Mouse (Mus musculus) layer of hippocampus, adult 2 months (tissue): ENCODE measurements at regions not wholly inside any gene's neighbourhood (a gene's known extent, or its start where the extent isn't known, plus 50 kb on each side); places are given as distances from the start of the nearest gene placed in this dataset.
"Not testable (repeated sequence)": the region's sequence is repeated elsewhere in the genome, so short reads cannot be mapped to it uniquely, and the experiment has no call there.

Source experiments
- DNase-seq, 2 experiments: peaks; one replicate each; pipeline ENCODE4 v3.0.0; 2022; ENCODE audit warnings: low spot score in 2 of 2
- H3K27ac ChIP-seq: fragments of 200-600 bp; 2 replicates; pipeline ENCODE4 v1.8.1; 2022
- H3K4me3 ChIP-seq: fragments of 200-600 bp; 2 replicates; pipeline ENCODE4 v1.8.1; 2022; ENCODE audit warnings: mild to moderate bottlenecking
- CTCF ChIP-seq: fragments of 200-600 bp; conservative IDR thresholded peaks from 2 replicates; pipeline ENCODE4 v1.8.1; 2022; ENCODE audit warnings: antibody characterized with exemption, mild to moderate bottlenecking, moderate library complexity

DNA sequence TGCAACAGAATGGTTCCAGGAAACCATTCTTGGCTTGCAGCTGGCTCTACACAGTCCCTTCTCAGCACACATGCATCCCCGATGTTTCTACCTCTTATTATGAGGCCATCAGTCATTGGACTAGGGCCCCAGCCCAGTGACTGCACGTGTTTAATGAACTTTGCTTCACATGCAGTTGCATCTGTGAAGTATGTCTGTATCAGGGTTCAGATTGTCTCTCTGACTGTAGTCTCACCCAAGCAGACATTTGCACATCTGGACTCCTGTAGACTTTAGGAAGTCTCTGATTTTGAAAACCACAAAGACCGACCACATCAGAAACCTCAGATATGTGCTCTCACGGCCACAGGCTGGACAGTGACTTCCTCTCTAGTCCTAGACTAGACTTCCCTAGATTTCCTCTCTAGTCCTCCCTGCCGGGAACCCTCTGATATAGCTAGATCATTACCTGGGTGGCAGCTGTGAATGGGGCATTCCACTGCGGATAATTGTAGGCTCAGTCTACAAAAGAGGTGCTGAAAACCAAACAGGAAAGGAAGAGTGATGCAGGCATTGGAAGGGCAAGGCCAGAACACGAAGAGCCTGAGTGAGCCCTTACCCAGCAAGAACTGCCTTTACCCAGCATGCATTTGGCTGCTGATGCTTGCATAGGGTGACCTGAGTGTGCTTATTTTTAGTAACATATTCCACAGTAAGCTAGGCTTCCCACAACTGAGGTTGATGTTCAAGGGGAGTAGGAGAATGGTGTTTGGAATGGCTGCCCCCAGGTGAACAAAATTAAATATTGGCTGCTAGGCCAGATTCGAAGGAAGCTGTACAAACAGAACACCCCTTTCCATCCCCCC is 123.5 kb downstream of the Pmp22 start:
- TF ChIP-seq CTCF = no peak
- no peak for DNase-seq
- Histone ChIP-seq H3K27ac (no peak overlapping the region), H3K4me3 (no peak overlapping the region)

DNA sequence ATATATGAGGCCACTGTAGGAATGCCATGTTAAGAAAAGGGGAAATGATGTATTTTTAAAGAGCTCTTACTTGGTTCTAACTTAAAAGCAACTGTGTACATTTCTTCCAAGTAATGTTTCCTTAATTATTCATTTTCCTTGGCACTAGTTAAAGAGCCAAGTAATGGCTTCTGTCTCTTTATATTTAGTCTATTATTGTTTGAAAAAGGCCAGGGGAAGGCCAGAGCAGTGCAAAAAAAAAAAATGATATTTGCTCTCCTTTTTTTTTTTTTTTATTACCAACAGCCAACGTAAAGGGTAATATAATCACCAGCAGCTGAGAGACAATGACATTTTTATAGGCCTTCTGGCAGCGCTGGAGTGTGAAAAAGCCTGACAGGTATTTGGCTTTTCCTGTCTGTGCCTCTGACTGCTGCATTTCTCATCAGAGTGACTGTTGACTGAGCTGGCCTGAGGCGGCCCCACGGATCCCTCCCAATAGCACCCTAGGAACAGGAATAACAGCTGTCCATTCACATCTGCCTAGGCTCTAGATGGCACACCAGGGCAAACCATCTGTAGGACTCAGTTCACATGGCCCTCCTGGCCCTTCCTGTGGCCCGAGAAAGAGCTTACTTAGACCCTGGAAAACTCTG is 124.3 kb downstream of the Pmp22 start:
- H3K27ac ChIP-seq = no peak overlapping the region
- no peak overlapping the region for H3K4me3 ChIP-seq
- no peak for TF ChIP-seq CTCF
- DNase-seq = no peak

DNA sequence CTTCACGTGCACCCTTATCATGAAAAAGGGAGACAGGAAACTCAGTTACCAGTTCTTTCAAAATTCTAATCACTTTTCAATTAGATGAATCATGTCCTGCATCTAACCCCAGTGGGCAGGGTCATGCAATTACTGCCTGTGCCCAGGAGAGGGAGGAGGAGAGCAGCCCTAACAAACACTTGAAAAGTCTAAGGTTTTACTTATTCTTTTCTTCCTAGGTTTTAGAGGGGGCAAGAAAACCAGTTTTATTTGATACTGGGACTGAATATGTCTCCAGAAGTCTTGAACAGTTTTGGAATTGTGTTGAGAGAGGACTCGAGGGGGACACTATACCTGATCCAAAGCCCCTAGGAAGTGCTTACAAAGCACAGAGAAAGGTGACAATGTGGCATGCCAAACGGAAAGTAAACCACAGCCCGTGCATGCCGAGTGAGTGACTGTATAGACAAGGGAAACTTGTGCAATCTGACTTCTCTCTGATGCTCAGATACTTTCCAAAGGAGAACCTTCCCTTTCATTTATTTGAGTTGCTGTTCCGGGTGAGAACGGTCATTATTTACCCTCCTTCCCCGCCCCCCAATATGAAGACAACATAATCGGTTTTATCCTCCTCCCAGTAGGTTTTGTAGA is 135.8 kb downstream of the Pmp22 start:
- TF ChIP-seq CTCF = peak; percentile 84
- Histone ChIP-seq H3K4me3 (no peak overlapping the region), H3K27ac (no peak overlapping the region)
- DNase-seq = no peak

DNA sequence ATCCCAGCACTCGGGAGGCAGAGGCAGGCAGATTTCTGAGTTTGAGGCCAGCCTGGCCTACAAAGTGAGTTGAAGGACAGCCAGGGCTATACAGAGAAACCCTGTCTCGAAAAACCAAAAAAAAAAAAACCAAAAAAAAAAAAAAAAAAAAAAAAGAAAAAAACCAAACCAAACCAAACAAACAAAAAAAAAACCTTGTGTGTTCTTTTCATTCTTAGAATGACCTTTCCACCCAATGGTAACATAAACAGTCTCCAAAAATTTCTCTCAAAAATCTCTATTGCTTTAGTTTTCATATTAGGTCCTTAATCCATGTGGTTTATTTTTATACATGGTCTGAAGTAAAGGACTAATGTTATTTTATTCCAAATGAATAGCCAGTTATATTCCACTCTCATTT is 137.5 kb downstream of the Pmp22 start:
- H3K27ac ChIP-seq, H3K4me3 ChIP-seq, DNase-seq: not testable (repeated sequence)

DNA sequence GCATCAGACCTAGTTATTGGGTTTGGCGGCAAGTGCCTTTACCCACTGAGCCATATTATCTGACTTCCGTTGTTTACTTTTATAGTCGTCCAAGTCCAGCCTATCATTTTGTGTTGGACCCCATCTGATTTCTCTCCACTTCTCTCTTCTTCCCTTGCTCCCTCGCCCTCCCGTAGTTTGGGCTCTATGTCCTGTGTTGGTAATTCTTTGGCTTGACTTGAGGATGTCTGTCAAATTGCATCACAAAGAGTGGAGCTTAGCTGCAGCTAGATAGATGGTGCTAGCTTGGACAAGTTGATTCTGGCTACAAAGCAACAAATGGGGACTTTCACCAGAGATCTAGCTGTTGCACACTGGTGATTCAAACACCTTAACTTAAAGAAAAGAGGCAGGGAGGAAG is 147.9 kb downstream of the Pmp22 start:
- no peak for DNase-seq
- no peak overlapping the region for H3K27ac ChIP-seq
- no peak overlapping the region for H3K4me3 ChIP-seq
- TF ChIP-seq CTCF = no peak

DNA sequence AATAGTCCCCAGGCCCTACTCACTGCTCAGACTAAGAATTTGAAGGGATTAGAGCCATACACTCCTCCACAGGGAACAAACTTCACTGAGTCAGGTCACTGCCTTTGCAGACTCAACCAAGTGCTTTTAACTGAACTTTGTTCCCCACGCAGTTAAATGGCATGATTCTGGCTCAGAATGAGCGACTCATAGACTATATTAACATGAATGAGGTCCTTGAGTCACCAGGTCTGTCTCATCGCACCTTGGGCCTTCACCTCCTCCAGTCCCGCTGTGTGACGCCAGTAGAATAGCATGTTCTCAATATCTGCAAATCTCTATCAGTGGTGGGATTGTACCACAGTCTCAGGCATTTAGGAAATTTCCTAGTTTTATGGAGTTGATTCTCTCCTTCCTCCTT is 153.1 kb downstream of the Pmp22 start:
- no peak overlapping the region for H3K4me3 ChIP-seq
- no peak overlapping the region for H3K27ac ChIP-seq
- TF ChIP-seq CTCF = no peak
- DNase-seq = no peak

DNA sequence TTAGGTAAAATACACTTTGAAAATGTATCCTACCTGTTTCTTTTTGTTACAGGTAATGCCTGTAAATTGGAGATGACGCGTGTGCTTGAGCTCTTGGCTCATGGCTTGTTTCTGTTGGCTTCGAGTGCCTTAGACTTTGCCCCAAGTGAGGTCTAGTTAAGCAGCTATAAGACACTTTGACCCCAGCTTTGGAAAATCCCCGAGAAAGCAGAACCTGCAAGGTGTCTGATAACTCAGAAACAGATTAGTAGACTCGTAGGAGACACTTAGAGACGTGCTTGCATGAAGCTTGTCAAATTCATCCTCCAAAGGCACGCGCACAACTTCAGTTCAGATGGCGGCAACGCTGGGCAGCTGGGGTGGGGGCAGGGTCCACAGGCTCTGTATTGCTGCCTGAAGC is 153.8 kb downstream of the Pmp22 start:
- no peak overlapping the region for H3K4me3 ChIP-seq
- DNase-seq = no peak
- TF ChIP-seq CTCF = no peak
- H3K27ac ChIP-seq = no peak overlapping the region

DNA sequence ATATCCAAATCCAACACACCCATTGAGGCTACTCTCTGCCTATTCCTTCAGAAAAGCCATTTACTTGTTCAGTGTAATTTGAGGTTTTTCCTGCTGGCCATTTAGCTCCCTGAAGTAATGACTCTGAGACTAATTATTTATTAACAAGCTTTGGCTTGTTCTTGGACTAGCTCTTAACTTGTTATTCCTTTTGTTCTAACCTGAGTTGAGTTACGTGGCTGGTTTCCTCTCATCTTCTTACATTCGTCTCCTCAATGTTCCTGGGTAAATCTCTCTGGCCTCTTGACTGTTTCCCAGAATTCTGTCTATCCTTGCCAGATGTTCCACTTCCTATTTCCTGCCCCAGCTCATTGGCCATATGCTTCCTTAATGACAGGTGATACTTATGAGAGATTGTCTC is 157.2 kb downstream of the Pmp22 start:
- H3K4me3 ChIP-seq = no peak overlapping the region
- no peak for TF ChIP-seq CTCF

DNA sequence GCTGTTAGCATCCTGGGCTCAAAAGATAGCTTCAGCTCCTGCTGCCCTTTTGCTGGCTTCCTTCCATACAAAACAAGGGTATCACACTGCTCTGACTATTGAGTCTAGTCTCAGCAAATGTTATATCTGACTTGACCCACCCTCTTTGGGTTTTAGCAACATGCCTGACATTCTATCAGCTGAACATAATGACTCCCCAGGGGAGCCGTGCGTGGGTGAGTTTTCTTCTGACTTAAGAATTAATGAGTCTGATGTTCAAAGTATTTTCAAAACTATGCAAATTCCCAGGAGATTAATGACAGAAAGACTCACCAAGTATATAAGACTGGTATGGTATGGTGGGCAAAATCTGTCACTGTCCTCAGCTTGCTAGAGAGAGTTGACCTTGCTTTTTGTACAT is 159.0 kb downstream of the Pmp22 start:
- TF ChIP-seq CTCF = no peak
- Histone ChIP-seq H3K4me3 (no peak overlapping the region), H3K27ac (no peak overlapping the region)
- DNase-seq = no peak

More for the DNA sequence above, 157.2 kb downstream of the Pmp22 start:
- no peak for DNase-seq
- H3K27ac ChIP-seq = no peak overlapping the region

DNA sequence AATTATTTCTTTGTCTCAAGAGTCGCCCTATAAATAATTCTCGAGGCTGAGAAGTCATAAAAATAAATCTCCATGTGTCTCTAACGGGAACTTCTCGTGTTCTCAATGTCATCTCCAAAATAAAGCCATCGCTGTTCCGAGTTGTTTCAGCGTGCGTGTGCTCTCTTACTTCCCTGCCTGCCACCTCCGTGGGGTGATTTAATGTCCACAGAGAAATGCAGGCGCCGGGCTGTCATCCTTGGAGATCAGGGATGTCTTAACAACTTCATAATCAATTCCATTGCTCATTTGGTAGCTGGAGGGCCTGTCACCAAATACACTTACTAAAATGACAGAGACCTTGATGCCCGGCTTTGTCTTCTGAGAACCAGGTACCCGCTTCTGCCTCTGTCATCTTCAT is 161.8 kb downstream of the Pmp22 start:
- TF ChIP-seq CTCF = no peak
- H3K27ac ChIP-seq = no peak overlapping the region
- H3K4me3 ChIP-seq = no peak overlapping the region
- DNase-seq = no peak

DNA sequence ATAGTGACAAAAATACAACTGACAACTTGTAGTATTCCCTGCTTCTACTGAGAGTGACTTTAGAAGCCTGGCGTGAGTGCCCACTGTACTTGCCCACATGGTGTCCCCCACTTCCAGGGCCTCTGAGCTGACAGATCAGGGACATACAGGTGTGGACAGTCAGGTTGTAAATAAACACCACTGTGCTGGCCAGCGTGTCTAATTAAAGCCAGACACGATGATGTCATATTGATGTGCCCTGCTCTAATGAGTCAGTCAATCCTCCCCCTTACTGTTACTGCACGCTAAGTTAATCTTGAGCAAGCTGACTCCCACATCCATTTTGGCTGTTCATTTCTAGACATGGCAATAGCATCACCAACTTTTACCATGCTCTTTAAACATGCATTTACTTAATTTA is 164.7 kb downstream of the Pmp22 start:
- no peak for TF ChIP-seq CTCF
- no peak for DNase-seq
- H3K27ac ChIP-seq = no peak overlapping the region
- no peak overlapping the region for H3K4me3 ChIP-seq

DNA sequence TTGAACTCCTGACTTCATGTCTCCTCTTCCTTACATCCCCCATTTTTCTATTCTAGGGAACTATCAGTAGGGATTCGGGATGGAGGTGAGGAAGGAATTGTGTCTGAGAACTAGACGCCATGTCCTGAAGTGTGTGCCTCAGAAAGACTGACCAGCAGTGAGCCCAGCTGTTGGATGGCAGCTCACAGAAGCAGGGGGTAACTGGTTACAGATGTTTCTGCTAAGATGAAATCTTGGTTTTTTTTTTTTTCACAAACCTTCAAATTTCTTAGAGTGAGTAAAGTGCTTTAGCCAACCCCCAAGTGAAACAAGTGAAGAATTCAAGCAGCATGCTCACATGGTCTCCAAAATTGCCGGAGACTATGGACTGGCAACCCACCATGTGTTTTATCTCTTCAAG is 165.7 kb downstream of the Pmp22 start:
- Histone ChIP-seq H3K4me3 (no peak overlapping the region), H3K27ac (no peak overlapping the region)
- DNase-seq = no peak
- TF ChIP-seq CTCF = no peak

DNA sequence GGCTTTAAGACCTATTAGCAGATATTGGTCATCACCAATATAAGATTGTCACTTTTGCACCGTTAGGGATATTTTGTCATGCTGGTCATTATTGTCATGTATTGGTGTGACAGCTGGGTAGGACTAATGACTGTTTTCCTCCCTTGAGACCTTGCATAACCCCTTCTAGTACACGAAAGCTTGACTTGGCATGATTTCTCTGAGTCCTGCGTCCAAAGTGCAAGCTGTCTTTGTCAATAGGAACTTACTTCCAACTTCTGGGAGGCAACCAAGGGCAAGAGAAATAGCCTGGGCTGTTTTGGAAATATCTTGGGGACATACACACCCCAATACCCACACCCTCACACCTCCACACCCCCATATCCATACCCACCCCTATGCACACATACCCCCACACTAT is 167.7 kb downstream of the Pmp22 start:
- no peak for DNase-seq
- no peak for TF ChIP-seq CTCF
- Histone ChIP-seq H3K27ac (no peak overlapping the region), H3K4me3 (no peak overlapping the region)
